28 mouse cellular contexts compared by ENCODE assay signal in the genomic region with DNA sequence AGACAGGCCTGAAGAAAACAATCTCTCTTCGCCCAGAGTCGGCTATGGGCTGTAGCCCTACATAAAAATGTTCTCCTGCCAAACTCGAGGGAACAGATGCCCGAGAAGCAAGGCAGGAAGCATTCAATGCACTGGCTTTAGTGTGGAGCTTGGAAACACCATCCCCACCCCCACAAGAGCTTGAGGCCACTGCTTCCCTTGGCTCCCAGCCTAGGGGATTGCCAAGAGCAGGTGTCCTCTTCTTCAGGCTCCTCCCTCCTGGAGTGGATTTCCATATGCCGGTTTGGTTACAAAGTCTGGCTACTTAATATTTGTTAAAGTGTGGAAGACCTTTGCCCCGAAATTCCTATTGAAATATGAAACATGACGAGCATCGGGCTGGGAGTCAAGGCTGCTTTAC. TPM values are rescaled to one million over a fixed set of nuclear protein-coding genes. Genes with fewer than 3 reads are reported as not detected.
DNase-seq lines count a peak whose midpoint lies in the region; ATAC-seq and TF ChIP-seq lines count a peak whose summit lies in the region.
"Had no signal": no experiment of that assay in that cellular context is flagged by ENCODE, and none has a peak within 500 bp of the region (broad histone marks: within the 10 kb centered on the region; RNA-seq: fewer than 3 reads in every experiment).

No protein-coding gene starts in this region.

- H3K4me3 ChIP-seq in hindbrain, embryonic 10.5 days: no peak overlapping the region
- H3K4me3 ChIP-seq in hindbrain, embryonic 11.5 days (ENCODE audit: low read depth, low read length): no peak overlapping the region
- no peak overlapping the region for H3K4me3 ChIP-seq in myocyte
- H3K4me3 ChIP-seq in neural tube, embryonic 15.5 days (replicated peaks): no peak overlapping the region
- H3K4me3 ChIP-seq: embryonic facial prominence, embryonic 12.5 days; gastrocnemius, adult 2 months; heart, adult 2 months; heart, embryonic 12.5 days; limb, embryonic 12.5 days; lung, embryonic 15.5 days; midbrain, embryonic 10.5 days; neural tube, embryonic 13.5 days had no signal

- intact Hi-C loops in left cerebral cortex, postnatal 4 days (cut with DNase I): no loop called here
- intact Hi-C loops in left cerebral cortex, postnatal 14 days (cut with DNase I): no loop called here

- no peak for ATAC-seq in hindbrain, embryonic 11.5 days (ENCODE audit: low FRiP score)
- ATAC-seq in neural tube, embryonic 15.5 days (ENCODE audit: low FRiP score): no peak
- ATAC-seq: midbrain, embryonic 16.5 days had no signal

- H3ac ChIP-seq in myocyte (ENCODE audit: control insufficient read depth, insufficient read length): no peak overlapping the region

- H3K27ac ChIP-seq in hindbrain, embryonic 10.5 days: 0 out of 2 replicates have a peak overlapping the region, but pooled peaks have one; percentile 1
- no peak overlapping the region for H3K27ac ChIP-seq in hindbrain, embryonic 11.5 days (ENCODE audit: low read depth, low read length)
- H3K27ac ChIP-seq in neural tube, embryonic 15.5 days (replicated peaks): no peak overlapping the region
- H3K27ac ChIP-seq: embryonic facial prominence, embryonic 12.5 days; gastrocnemius, adult 2 months; heart, adult 2 months; limb, embryonic 12.5 days; lung, embryonic 15.5 days; midbrain, embryonic 10.5 days; neural tube, embryonic 13.5 days had no signal

- H3K9ac ChIP-seq in hindbrain, embryonic 11.5 days (ENCODE audit: low read depth, low read length): no peak overlapping the region
- no peak overlapping the region for H3K9ac ChIP-seq in neural tube, embryonic 15.5 days (replicated peaks)
- H3K9ac ChIP-seq: embryonic facial prominence, embryonic 12.5 days; heart, embryonic 12.5 days; limb, embryonic 12.5 days; lung, embryonic 15.5 days; neural tube, embryonic 13.5 days had no signal

- H3K4me1 ChIP-seq in hindbrain, embryonic 10.5 days (replicated peaks): peaks cover 72% of the 10 kb centered on the region
- H3K4me1 ChIP-seq in hindbrain, embryonic 11.5 days (replicated peaks; ENCODE audit: control insufficient read depth, insufficient read depth, low read length): peaks cover 21% of the 10 kb centered on the region
- peaks cover 50% of the 10 kb centered on the region for H3K4me1 ChIP-seq in neural tube, embryonic 15.5 days

- peak; percentile 70 to 76 for DNase-seq in cerebellum, postnatal 10 days
- DNase-seq in cerebellum, adult 8-10 months: no peak
- DNase-seq in hindbrain, embryonic 10.5 days (ENCODE audit: low spot score): no peak
- no peak for DNase-seq in hindbrain, embryonic 11.5 days (ENCODE audit: low spot score)
- peak; percentile 44 for DNase-seq in left cerebral cortex, postnatal 4 days
- DNase-seq in left cerebral cortex, postnatal 14 days (ENCODE audit: low spot score in 2 of 2): no peak
- DNase-seq: adrenal gland, postnatal 10 days; cerebellum, adult 11-12 months; gastrocnemius, adult 2 months; heart, adult 2 months; heart, postnatal 4 days; kidney, adult 9 months; kidney, postnatal 10 days; layer of hippocampus, postnatal 36 days; thymus, adult 2 months; thymus, postnatal 36 days had no signal

- H3K4me2 ChIP-seq in hindbrain, embryonic 11.5 days (replicated peaks; ENCODE audit: low read depth, low read length): no peak overlapping the region
- H3K4me2 ChIP-seq in myocyte (ENCODE audit: low read depth): no peak overlapping the region
- H3K4me2 ChIP-seq in neural tube, embryonic 15.5 days: no peak overlapping the region
- H3K4me2 ChIP-seq: embryonic facial prominence, embryonic 12.5 days; heart, embryonic 12.5 days; limb, embryonic 12.5 days; liver, embryonic 11.5 days; lung, embryonic 15.5 days; neural tube, embryonic 13.5 days had no signal

- TF ChIP-seq POLR2A in myocyte (IDR thresholded peaks at IDR 0.05; ENCODE audit: insufficient read length, low read depth): no peak

- no peaks in the 10 kb centered on the region for H3K9me3 ChIP-seq in hindbrain, embryonic 10.5 days
- no peaks in the 10 kb centered on the region for H3K9me3 ChIP-seq in hindbrain, embryonic 11.5 days (ENCODE audit: control insufficient read depth, low read length)
- no peaks in the 10 kb centered on the region for H3K9me3 ChIP-seq in neural tube, embryonic 15.5 days (replicated peaks)
- H3K9me3 ChIP-seq: embryonic facial prominence, embryonic 12.5 days; heart, embryonic 12.5 days; limb, embryonic 12.5 days; lung, embryonic 15.5 days; midbrain, embryonic 10.5 days; neural tube, embryonic 13.5 days had no signal

- H3K36me3 ChIP-seq in hindbrain, embryonic 10.5 days: no peaks in the 10 kb centered on the region
- H3K36me3 ChIP-seq in hindbrain, embryonic 11.5 days (ENCODE audit: control insufficient read depth, insufficient read depth, low read length): no peaks in the 10 kb centered on the region
- H3K36me3 ChIP-seq in myocyte (ENCODE audit: control insufficient read depth, insufficient read depth): no peaks in the 10 kb centered on the region
- no peaks in the 10 kb centered on the region for H3K36me3 ChIP-seq in neural tube, embryonic 15.5 days
- H3K36me3 ChIP-seq: embryonic facial prominence, embryonic 12.5 days; heart, embryonic 12.5 days; limb, embryonic 12.5 days; lung, embryonic 15.5 days had no signal

- WGBS in hindbrain, embryonic 10.5 days: 79% methylated on average over 8 of the region's 8 CpGs
- 77% methylated on average over 8 of the region's 8 CpGs for WGBS in hindbrain, embryonic 11.5 days
- WGBS in neural tube, embryonic 15.5 days: 69% methylated on average over 8 of the region's 8 CpGs

- no peaks in the 10 kb centered on the region for H3K79me2 ChIP-seq in myocyte (ENCODE audit: control insufficient read depth, insufficient read depth)

- peaks cover 95% of the 10 kb centered on the region for H3K27me3 ChIP-seq in hindbrain, embryonic 10.5 days (ENCODE audit: insufficient read depth, poor library complexity, severe bottlenecking)
- peaks cover 6% of the 10 kb centered on the region; the same call in 1 of the 2 replicates for H3K27me3 ChIP-seq in hindbrain, embryonic 11.5 days (ENCODE audit: control insufficient read depth, insufficient read depth, low read length)
- peaks cover 27% of the 10 kb centered on the region for H3K27me3 ChIP-seq in myocyte (ENCODE audit: control insufficient read depth, insufficient read depth, insufficient read length)
- H3K27me3 ChIP-seq in neural tube, embryonic 15.5 days (replicated peaks): no peaks in the 10 kb centered on the region
- H3K27me3 ChIP-seq: embryonic facial prominence, embryonic 12.5 days; lung, embryonic 15.5 days had no signal

TF ChIP-seq in myocyte, 11 proteins besides CTCF, POLR2A, EP300 and RAD21:
- TF ChIP-seq E2F4 (IDR thresholded peaks at IDR 0.05; ENCODE audit: insufficient read depth) (no peak), MYOD1 (IDR thresholded peaks at IDR 0.05; ENCODE audit: control insufficient read depth in 1 of 3, insufficient read length in 2 of 3, low read depth in 2 of 3) (peak in 2 of 3 experiments; percentile 9 to 42)
TF ChIP-seq in myocyte: peak in this region for 1.

RNA-seq across cellular contexts. Expression of a gene that starts 24.0 kb away (rescaled TPM):
- 13.9 and 18.0 TPM in 2 replicates for polyA plus RNA-seq in hindbrain, embryonic 10.5 days (2016; fragmentation: Nextera tagmentation; extraction: Ambion mirVana)
- 13.8 and 22.8 TPM in 2 replicates for polyA plus RNA-seq in hindbrain, embryonic 11.5 days (2014; fragmentation: Nextera tagmentation; extraction: Ambion mirVana)
- 10 to 100 TPM; 56.8 to 70.8 TPM for total RNA-seq in left cerebral cortex, postnatal 4 days (2021)
- 10 to 100 TPM; 40.9 to 55.5 TPM for total RNA-seq in left cerebral cortex, postnatal 14 days (2021)
- polyA plus RNA-seq in myocyte (2012; fragmentation: generic; extraction: Trizol): 0.80 TPM
- polyA plus RNA-seq in neural tube, embryonic 15.5 days (2015; fragmentation: Nextera tagmentation; extraction: Ambion mirVana): 32.8 and 36.8 TPM in 2 replicates
- total RNA-seq: heart, postnatal 4 days had no signal
- polyA plus RNA-seq: C2C12; heart, postnatal 0 days had no signal

Comparison
In these comparisons a context has a peak if more than half of its experiments do, and no peak if none do; other contexts are left out.
1. DNase-seq: peak in cerebellum, postnatal 10 days (2 of 2) and left cerebral cortex, postnatal 4 days (single experiment); none in cerebellum, adult 8-10 months (single experiment), hindbrain, embryonic 10.5 days (single experiment), hindbrain, embryonic 11.5 days (single experiment) and left cerebral cortex, postnatal 14 days (0 of 2).